ENCODE assay signal across 16 mouse cellular contexts in genomic region chr8:110649286-110649685, GRCm38 (mm10).
"Had no signal": no experiment of that assay in that cellular context is flagged by ENCODE, and none has a peak within 500 bp of the region (broad histone marks: within the 10 kb centered on the region; RNA-seq: fewer than 3 reads in every experiment).

No protein-coding gene starts in this region.

- ATAC-seq: liver, embryonic 12.5 days; midbrain, embryonic 13.5 days; midbrain, embryonic 16.5 days had no signal

- DNase-seq: kidney, postnatal 10 days; kidney, postnatal 36 days; layer of hippocampus, postnatal 36 days; liver; lung, adult 18-20 months; lung, postnatal 10 days; lung, postnatal 36 days; right cerebral cortex, adult 18-20 months; right cerebral cortex, postnatal 14 days; right cerebral cortex, postnatal 4 days; thymus, adult 2 months; thymus, postnatal 14 days; thymus, postnatal 4 days had no signal
